Mouse (Mus musculus) c-Kit-positive CD71-positive TER-119-negative erythroid progenitor cells, embryonic 14.5 days (primary cell): ENCODE data around the gene Birc3.
"Not testable (repeated sequence)": the region's sequence is repeated elsewhere in the genome, so short reads cannot be mapped to it uniquely, and the experiment has no call there.

Source experiments
- DNase-seq: peaks from one replicate; pipeline ENCODE4 v3.0.0-alpha.2; 2013; ENCODE audit warnings: low read depth

The Birc3 gene

GRCm38 (mm10) chr9:7872775-7873439, at the start of gene Birc3:
TSS of gene Birc3 (minus strand) at chr9:7873186.
- DNase-seq, result peak; percentile 63

DNA sequence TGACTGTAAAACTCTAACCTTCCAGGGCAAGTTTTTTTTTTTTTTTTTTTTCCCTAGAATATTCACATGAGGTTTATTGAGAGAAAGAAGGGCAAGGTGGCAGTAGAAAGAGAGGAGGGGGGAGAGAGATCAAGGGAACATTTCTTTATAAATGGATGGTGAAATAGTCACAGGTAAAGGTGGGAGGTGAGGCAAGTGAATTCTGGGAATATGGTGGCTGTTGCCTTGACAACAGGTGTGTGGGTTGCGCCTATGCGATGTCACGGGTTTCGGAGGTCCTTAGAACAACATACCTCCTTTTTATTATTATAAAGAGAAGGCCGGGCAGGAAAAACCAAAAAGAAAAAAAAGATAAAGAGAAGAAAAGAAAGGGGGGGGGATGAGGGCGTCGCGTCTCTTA, 41.9 kb upstream of the Birc3 start:
- DNase-seq, result no peak

GRCm38 (mm10) chr9:7914487-7914886, 41.5 kb upstream of the Birc3 start:
- DNase-seq, result no peak

- DNase-seq, result no peak
Observed at GRCm38 (mm10) chr9:7913953-7914352, 41.0 kb upstream of the Birc3 start.

DNA sequence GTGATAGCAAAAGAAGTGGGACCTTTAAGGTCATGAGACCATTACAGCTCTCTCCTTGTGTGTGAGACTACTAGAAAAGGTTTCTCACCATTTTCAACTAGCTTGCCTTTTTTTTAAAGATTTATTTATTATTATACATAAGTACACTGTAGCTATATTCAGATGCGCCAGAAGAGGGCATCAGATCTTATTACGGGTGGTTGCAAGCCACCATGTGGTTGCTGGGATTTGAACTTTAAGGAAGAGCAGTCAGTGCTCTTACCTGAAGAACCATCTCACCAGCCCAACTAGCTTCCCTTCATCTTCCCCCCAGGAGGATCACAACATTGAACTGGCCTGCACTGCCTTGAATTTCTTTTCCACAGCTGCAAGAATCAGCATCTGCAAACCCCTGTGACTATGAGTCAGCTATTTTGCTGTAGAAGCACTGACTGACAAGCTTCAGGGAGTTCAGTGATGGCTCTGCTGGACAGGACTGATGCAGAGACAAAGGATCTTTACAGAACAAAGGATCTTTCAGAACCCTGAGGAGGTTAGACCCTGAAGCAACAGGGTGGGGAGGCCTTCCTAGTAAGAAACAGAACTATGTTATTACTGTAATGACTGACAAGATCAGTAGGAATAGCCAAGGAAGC, 34.5 kb upstream of the Birc3 start:
- no peak for DNase-seq

DNA sequence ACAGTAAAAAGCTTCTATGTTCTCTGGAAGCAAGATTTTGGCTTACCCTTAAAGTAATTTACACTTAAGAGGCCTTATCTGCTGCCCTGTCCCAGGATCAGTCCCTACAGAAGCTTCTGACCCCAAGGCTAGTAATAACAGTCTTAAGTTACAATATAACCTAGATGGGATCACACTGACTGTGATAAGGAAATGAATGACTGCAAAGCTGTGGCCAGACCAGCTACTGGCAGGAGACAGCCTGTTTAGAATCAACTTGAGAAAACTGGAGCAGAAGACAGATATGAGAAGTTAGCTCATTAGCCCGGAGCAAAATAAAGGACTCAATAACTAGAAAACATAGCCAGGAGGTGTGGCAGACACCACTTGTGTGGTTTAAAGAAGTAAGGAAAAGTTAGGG, 33.6 kb upstream of the Birc3 start:
- DNase-seq, result no peak

- no peak for DNase-seq
Observed at GRCm38 (mm10) chr9:7903825-7904224, 30.8 kb upstream of the Birc3 start.

DNA sequence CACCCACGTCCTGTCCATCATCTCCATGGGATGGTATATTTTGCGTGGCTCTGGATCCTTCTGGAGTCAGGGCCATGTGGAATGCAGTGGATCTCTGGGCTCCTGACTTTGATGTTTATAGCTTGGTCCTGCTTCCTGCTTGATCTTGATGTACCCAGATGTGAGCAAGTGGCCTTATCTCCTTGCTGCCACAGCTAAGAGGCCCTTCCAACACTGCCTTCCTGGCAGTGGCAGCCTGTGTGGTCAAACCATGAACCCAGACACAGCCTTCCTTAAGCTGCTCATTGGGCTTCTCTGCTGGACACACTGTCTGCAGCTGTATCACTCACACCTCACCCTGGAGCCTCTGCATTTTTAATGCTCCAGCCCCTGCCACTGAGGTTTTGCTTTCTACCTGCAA, 30.3 kb upstream of the Birc3 start:
- no peak for DNase-seq

- no peak for DNase-seq
Observed at GRCm38 (mm10) chr9:7902311-7902710, 29.3 kb upstream of the Birc3 start.

- DNase-seq, result no peak
Observed at GRCm38 (mm10) chr9:7900965-7901364, 28.0 kb upstream of the Birc3 start.

DNA sequence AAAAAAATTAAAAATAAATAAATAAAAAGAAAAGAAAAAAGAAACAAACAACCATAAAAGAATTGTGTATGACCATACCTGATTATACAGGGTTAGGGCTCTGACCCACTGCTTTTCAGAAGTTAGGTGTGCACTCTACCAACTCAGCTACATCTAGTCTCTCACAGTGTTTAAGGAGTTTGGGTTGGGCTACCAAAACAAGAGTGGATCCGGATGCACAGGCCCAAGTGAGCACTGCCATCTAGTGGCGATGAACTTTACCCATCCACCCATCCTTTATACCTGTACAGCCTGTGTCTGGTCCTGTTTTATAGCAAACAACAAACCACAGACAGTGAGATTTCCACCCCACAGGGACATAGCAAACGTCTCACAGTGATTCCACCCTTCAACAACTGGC, 24.5 kb upstream of the Birc3 start:
- peak; percentile 48 for DNase-seq

DNA sequence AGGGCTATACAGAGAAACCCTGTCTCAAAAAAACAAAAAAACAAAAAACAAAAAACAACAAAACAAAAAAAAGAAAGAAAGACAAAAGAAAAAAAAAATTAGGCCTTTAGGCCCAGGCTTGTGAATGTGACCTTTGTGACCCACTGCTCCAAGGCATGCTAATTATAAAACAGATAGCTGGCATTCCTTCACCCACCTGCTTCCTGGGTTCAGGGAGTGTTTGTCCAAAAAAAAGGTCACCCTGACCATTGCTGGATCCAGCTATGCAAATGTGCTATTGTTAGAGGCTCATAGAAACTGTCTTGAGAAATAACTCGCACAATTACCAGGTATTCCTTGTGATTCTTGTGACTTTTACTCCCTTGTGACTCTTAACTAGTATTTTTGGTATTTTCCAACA, 18.8 kb upstream of the Birc3 start:
- not testable (repeated sequence) for DNase-seq

GRCm38 (mm10) chr9:7891177-7891576, 18.2 kb upstream of the Birc3 start:
- no peak for DNase-seq

DNA sequence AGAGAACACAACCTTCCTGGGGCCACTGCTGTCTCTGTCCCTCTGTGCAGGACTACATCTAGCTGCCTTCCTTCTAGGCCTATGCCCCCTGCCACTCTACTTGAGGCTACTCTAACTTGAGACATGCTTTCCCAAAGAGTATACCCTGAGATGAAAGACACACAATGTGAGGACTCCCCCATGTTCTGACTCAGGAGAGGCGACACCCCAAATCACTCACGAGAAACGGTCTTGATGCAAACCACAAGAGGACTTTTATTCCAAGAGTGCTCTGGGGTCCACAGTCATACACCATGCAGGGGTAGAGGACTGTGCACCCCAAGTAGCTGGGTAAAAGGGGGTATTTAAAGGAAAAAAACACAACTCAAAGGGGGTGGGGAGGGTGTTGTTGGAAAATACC, 11.4 kb upstream of the Birc3 start:
- no peak for DNase-seq

- no peak for DNase-seq
Observed at GRCm38 (mm10) chr9:7882304-7882865, 9.4 kb upstream of the Birc3 start.

DNA sequence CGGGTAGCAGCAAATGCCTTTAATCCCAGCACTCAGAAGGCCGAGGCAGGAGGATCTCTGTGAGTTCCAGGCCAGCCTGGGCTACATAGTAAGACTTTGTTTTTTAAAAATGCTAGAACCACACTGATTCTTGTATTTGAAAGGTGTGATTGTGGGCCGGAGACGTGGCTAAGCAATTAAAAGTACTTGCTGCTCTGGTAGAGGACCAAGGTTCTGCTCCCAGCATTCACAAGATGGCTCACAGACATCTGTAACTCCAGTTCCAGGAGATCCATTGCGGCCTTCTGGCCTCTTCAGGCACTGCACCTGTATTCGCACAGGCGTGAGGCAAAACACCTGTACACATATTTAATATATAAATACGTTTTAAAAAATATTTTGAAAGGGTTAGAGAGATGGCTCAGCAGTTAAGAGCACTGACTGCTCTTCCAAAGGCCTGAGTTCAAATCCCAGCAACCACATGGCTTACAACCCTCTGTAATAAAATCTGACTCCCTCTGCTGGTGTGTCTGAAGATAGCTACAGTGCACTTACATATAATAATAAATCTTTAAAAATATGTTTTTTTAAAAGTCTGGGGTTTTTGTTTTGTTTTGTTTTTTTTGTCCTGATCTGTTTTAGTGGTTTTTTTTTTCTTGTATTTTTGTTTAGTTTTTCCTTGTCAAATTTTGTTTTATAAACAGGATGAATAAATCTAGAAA, 675 bp upstream of the Birc3 start:
- DNase-seq, result no peak

DNA sequence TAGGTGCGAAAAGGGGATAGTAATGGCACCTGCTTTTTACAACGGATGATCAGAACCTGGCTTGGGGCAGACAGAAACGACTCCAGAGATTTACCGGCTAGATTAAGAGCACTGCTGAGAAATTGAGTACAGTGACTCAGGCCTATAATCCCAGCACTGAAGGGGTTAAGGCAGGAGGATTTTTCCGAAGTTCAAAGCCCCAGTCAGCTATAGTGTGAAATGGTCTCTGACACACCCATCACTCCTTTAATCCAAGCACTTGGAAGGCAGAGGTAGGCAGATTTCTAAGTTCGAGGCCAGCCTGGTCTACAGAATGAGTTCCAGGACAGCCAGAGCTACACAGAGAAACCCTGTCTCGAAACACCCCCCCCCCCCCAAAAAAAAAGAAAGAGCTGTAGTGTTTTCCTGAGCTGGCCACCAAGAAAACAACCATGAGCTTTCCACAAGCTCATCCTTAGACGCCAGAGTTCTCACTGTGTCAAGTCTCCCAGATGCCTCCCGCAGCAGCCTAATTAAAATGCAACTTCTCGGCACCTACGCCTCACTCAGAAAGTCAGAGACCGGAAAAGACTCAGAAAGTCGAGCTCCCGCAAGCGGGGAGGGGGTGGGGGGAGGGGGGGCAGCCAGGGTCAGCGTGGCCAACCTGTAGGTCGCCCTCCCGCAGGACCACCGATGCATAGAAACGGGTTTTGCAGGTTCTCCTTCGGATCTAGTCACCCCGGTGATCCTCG, 777 bp downstream of the Birc3 start:
- DNase-seq, result no peak

DNA sequence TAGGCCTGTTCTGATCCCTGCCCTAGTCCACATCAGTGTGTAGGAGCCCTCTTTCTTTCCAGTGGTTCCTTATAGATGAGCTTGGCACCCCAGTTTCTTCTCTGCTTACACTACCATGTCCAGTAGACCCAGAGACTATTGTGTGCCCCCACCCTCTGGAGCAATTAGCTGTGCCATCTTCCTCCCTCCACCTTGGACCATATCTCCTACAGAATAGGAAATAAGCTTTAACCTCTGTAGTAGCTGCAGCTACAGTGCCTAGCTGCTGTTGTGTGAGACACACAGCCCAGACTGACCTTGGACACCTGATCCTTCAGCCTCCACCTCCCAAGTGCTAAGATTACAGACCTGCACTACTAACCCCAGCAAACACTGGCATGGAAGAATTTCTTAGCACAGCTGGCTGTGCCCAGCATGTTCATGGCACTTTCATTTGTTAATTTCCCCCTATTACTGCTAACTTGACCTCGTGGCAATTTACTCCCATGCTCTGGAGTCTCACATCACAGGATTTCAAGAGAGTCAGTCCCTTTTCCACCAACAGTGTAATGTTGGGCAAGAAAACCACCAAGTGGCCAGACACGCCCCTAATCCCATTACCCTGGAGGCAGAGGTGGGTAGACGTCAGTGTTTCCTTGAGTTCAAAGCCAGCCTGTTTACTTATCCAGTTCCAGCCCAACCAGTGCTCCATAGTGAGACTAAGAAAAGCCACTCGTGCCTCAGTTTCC, 1.5 kb downstream of the Birc3 start:
- no peak for DNase-seq

GRCm38 (mm10) chr9:7870556-7871315, 2.2 kb downstream of the Birc3 start:
- no peak for DNase-seq

GRCm38 (mm10) chr9:7868838-7869491, 4.0 kb downstream of the Birc3 start:
- no peak for DNase-seq
